Mouse (Mus musculus) olfactory bulb, adult 2 months (tissue): ENCODE results near the gene Efhd1.

Experiments
- CTCF ChIP-seq: fragments of 200-500 bp; IDR thresholded peaks from 2 replicates; pipeline ENCODE4 v1.5.1; 2012; ENCODE audit warnings: low read depth, mild to moderate bottlenecking, low read length, moderate library complexity; ENCODE audit not compliant: insufficient read depth
- POLR2A ChIP-seq: fragments of 200-500 bp; IDR thresholded peaks from 2 replicates; pipeline ENCODE4 v1.6.1; 2012; ENCODE audit warnings: mild to moderate bottlenecking, low read depth, low read length, moderate library complexity; ENCODE audit not compliant: insufficient read depth

DNA sequence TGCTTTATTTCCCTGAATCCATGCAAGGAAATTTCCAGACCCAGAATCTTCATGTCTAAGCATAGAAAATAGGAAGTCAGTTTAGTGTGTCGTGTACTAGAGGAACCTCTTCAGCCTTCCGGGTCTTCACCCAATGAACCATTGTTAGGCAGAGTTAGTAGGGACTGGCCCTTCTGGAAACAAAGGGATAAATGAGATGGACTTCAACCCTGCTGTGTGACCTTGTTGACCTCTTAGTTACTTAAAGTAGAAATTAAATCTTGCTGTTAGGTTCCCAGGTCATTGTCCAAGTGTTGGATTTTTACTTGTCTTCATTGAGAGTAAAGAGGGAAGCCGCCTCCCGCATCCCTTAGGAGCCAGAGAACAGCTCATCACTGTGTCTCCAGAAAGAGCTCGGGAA lies 33.6 kb upstream of the Efhd1 start:
- TF ChIP-seq POLR2A (no peak), CTCF (no peak)
